Mouse (Mus musculus) spleen, adult 2 months (tissue): ENCODE results near the gene Pacsin2. TPM values are rescaled to one million over a fixed set of nuclear protein-coding genes. Genes with fewer than 3 reads are reported as not detected.

Experiments used
- DNase-seq, 2 experiments: peaks; one replicate each; pipeline versions ENCODE4 v3.0.0 to v3.0.0-alpha.2; 2012 to 2021; ENCODE audit warnings: low spot score in 2 of 2, low read depth in 1 of 2
- H3K27ac ChIP-seq: fragments of 200-500 bp; 2 replicates; pipeline ENCODE4 v1.5.1; 2012; ENCODE audit warnings: low read length, inconsistent platforms; ENCODE audit not compliant: insufficient read depth
- H3K27me3 ChIP-seq: fragments of 200-500 bp; 2 replicates; pipeline ENCODE4 v1.6.1; 2012; ENCODE audit warnings: mild to moderate bottlenecking, moderate library complexity, low read length, inconsistent platforms; ENCODE audit not compliant: control insufficient read depth, insufficient read depth
- H3K36me3 ChIP-seq: fragments of 200-500 bp; 2 replicates; pipeline ENCODE4 v1.6.1; 2012; ENCODE audit warnings: mild to moderate bottlenecking, low read length, inconsistent platforms; ENCODE audit not compliant: control insufficient read depth, insufficient read depth
- H3K4me1 ChIP-seq: fragments of 200-500 bp; 2 replicates; pipeline ENCODE4 v1.6.1; 2011; ENCODE audit warnings: inconsistent platforms; ENCODE audit not compliant: control insufficient read depth, insufficient read depth, insufficient read length
- H3K4me3 ChIP-seq: fragments of 200-500 bp; 2 replicates; pipeline ENCODE4 v1.5.1; 2011; ENCODE audit warnings: mild to moderate bottlenecking, inconsistent platforms; ENCODE audit not compliant: insufficient read depth, insufficient read length; ENCODE audit errors: extremely low read depth
- CTCF ChIP-seq: fragments of 200-500 bp; IDR thresholded peaks from 2 replicates; pipeline ENCODE4 v1.5.1; 2011; ENCODE audit warnings: mild to moderate bottlenecking, inconsistent platforms; ENCODE audit not compliant: insufficient read depth, insufficient read length, insufficient replicate concordance; ENCODE audit errors: extremely low read depth
- POLR2A ChIP-seq: fragments of 200-500 bp; IDR thresholded peaks from 2 replicates; pipeline ENCODE4 v1.6.1; 2011; ENCODE audit warnings: low read depth, low read length, inconsistent platforms
- WGBS: fragments of 180-500 bp; shearing (Covaris S2); methylation state at CpG from one replicate; pipeline ENCODE4 v1.1.7; 2018; 5-methylcytosine and 5-hydroxymethylcytosine counted together
- polyA plus RNA-seq: library from polyadenylated mRNA; depleted of rRNA; stranded (reverse); fragments of >200 nt; gene quantifications from 2 replicates; pipeline ENCODE4 v1.2.3, GENCODE M21; 2012

Gene Pacsin2
- polyA plus RNA-seq, 1 experiment, result 27.6 TPM

GRCm38 (mm10) chr15:83481236-83481780 is 16.9 kb upstream of the Pacsin2 start:
- WGBS, result 82% methylated on average over 10 of the region's 10 CpGs
- TF ChIP-seq CTCF (no peak), POLR2A (no peak)

GRCm38 (mm10) chr15:83479818-83480217 is 15.4 kb upstream of the Pacsin2 start:
- Histone ChIP-seq H3K27me3 (no peaks in the 10 kb centered on the region), H3K27ac (no peak overlapping the region), H3K4me1 (peaks cover under 1% of the 10 kb centered on the region; the same call in 1 of the 2 replicates), H3K4me3 (no peak overlapping the region), H3K36me3 (no peaks in the 10 kb centered on the region)
- 90% methylated on average over 4 of the region's 4 CpGs for WGBS
- DNase-seq, result no peak
- TF ChIP-seq CTCF (no peak), POLR2A (no peak)

More at GRCm38 (mm10) chr15:83481236-83481780, 16.9 kb upstream of the Pacsin2 start:
- Histone ChIP-seq H3K36me3 (no peaks in the 10 kb centered on the region), H3K27me3 (no peaks in the 10 kb centered on the region), H3K4me1 (no peaks in the 10 kb centered on the region; the same call in 1 of the 2 replicates), H3K4me3 (no peak overlapping the region), H3K27ac (no peak overlapping the region)
- no peak for DNase-seq

DNA sequence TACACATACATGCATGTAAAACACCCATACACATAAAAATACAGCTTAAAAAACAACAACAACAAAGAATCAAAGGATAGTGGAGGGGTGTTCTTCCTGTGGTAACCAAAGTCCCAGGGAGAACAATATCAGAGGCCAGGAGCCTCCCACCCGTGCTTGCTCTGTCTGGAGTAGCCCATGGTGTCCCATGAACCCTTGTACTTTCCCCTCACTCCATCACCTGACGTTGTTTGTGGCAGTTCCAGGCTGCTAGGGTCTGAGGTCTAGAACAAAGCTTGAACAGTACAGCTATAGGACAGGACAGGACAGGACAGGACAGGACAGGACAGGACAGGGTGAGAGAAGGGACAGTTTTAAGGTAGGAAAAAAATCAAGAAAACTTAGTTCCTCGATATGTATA is 13.7 kb upstream of the Pacsin2 start:
- TF ChIP-seq POLR2A, result no peak
- TF ChIP-seq CTCF, result no peak
- Histone ChIP-seq H3K36me3 (no peaks in the 10 kb centered on the region), H3K4me3 (no peak overlapping the region), H3K27ac (no peak overlapping the region), H3K27me3 (no peaks in the 10 kb centered on the region), H3K4me1 (peaks cover 10% of the 10 kb centered on the region; the same call in 1 of the 2 replicates)
- WGBS, result 86% methylated on average over 3 of the region's 3 CpGs
- DNase-seq, result no peak

DNA sequence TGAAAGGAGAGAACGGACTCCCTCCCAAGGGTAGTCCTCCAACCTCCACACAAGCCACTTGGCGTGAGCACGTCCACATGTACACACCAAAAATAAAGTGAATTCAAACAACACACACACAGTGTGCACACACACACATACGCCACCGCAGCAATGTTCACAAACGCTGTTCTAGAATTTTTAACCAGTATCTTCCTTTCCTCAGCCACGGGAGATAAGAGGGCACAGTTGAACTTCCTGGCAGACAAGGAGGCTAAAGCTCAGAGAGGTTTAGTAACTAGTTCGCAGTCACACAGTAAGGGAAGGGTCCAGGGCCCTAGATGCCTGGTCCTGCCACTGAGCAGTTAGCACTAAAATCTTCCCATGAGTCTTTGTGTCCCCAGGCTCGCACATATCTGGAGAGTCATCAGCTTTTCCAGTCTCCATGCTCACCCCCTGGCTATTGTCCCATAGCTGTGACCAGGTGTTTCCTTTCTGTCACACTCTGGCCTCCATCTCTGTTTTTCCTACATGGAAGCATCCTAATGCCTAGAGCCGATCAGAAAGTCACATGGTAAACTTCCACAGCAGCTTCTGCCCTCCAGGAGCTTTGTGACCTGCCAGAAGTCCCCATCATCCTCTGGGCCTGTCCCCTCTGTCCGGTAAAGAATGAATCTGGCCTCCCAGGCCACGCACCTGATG is 12.3 kb upstream of the Pacsin2 start:
- H3K27ac ChIP-seq, result no peak overlapping the region
- TF ChIP-seq POLR2A (no peak), CTCF (no peak)
- 79% methylated on average over 12 of the region's 12 CpGs for WGBS
- no peak for DNase-seq
- no peaks in the 10 kb centered on the region for H3K27me3 ChIP-seq
- H3K4me1 ChIP-seq, result peaks cover 10% of the 10 kb centered on the region; the same call in 1 of the 2 replicates
- no peak overlapping the region for H3K4me3 ChIP-seq
- no peaks in the 10 kb centered on the region for H3K36me3 ChIP-seq

DNA sequence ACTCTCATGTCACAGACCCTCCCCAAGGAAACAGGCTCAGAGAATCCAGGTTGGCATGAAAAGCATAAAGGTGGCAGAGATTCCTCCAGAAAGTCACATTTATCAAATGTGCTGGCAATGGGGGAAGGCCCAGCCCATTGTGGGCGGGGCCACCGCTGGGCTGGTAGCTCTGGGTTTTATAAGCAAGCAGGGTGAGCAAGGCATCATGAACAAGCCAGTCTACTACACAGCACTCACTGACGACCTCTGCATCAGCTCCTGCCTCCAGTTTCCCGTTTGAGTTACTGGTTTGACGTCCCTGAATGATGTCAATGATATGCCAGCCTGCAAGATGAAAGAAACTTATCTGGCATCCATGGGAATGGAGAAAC is 10.0 kb upstream of the Pacsin2 start:
- no peak overlapping the region for H3K27ac ChIP-seq
- no peak for TF ChIP-seq POLR2A
- TF ChIP-seq CTCF, result no peak
- WGBS, result 27% methylated on average over 5 of the region's 5 CpGs
- no peaks in the 10 kb centered on the region for H3K27me3 ChIP-seq
- H3K4me3 ChIP-seq, result no peak overlapping the region
- DNase-seq, result no peak
- H3K4me1 ChIP-seq, result peaks cover 10% of the 10 kb centered on the region; the same call in 1 of the 2 replicates
- no peaks in the 10 kb centered on the region for H3K36me3 ChIP-seq

- 24% methylated on average over 10 of the region's 10 CpGs for WGBS
- Histone ChIP-seq H3K27me3 (no peaks in the 10 kb centered on the region), H3K36me3 (no peaks in the 10 kb centered on the region), H3K4me3 (no peak overlapping the region), H3K4me1 (peaks cover 10% of the 10 kb centered on the region; the same call in 1 of the 2 replicates), H3K27ac (no peak overlapping the region)
- TF ChIP-seq CTCF (no peak), POLR2A (no peak)
- DNase-seq, result peak; percentile 31 to 41
Observed at GRCm38 (mm10) chr15:83473832-83474465, 9.5 kb upstream of the Pacsin2 start.
